Mouse (Mus musculus): ENCODE data around the gene Josd2.

- TF ChIP-seq CTCF (IDR thresholded peaks at IDR 0.05; ENCODE audit: low read depth) (no peak), EP300 (optimal IDR thresholded peaks at IDR 0.05) (no peak)
Observed at GRCm38 (mm10) chr7:44482836-44483435, 15.2 kb downstream of the Josd2 start.
